Mouse (Mus musculus) cerebral cortex, adult 2 months (tissue): Measurements from ENCODE around the gene Cacna1b.

Experiments used
- WGBS: fragments of 180-500 bp; shearing (Covaris S2); methylation state at CpG from one replicate; pipeline ENCODE4 v1.1.7; 2018; 5-methylcytosine and 5-hydroxymethylcytosine counted together

Cacna1b gene

DNA sequence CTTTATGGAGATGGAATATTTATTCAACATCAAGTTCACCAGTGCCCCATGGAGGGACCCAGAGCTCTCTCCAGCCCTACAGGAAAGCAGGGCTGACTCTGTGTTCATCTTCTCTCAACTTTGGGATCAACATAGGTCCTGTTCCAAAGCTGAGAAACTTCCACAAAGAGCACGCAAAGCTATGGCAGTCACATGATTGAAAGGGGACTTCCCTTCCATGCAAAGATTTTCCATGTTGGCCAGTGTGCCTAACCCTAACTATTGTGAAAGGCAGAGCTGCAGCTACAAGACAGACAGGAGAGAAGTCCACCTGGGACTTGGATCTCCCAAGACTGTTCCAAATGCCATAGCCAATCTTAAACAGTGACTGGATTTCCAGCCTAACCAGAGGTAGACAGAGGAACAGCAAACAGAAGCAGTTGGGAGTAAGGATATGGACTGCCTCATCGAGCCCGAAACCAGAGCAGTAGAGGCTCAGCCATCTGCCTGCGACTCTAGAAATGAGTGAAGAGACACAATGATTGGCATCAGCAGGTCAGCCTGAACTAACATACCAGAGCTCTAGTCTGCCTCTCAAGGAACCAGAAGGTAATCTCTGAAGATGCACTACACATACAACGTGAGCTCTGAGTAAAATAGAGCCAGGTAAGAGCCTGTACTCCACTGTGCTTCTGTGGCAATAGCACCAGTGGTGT, 116.4 kb downstream of the Cacna1b start:
- 90% methylated on average over 5 of the region's 5 CpGs for WGBS

DNA sequence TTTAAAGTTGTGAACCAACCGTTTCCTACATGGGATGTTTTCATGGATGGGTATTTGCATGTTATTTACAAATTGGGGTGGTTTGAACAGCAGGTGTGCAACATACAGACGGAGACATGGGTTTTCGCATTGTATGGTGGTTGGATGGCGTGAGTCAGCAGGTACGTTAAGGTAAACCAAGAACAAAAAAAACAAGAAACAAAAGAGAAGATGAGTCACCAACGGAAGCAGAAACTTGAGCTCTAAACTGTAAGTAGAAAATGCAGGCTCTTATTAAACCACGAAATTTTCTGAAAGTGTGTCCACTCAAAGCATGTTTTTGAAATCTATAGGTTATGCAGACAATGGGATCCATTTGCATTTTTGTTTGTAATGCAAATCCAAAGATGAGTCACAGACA, 120.1 kb downstream of the Cacna1b start:
- 73% methylated on average over 7 of the region's 7 CpGs for WGBS

DNA sequence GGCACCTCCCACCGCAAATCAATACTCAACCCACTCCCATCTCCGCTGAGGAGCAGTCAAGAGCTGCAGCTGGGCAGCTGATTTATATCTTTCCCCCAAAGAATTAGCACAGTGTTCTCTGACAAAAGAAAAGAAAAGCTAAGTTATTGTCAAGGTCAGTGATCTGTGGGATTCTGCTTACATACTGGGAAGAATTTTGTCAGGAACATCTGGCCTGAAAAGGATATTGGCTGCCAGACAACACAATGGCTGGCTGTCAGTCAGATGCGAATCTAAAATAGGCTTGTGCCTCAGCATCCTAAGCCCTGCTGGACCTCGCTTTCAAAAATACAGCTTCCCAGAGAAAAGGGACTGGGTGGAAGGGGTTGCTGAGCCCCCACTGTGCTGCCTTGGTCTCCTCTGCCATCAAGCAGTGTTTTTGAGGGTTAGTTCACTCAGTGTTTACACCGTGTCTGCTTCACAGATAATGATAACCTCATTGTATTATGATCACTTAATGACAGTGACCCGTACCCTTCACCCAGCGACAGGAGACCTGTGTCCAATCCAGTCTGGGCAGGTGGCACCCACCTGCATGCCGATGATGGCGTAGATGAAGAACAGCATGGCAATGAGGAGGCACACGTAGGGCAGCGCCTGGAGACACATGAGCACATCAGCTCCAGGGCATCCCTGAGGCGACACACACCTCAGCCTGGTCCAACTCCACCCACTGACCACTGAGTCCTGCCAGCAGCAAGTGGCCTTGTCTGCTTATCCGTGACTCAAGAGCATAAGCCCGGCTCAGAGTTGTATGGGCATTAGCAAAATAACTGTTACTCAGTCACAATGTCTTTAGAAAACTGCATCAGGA, 124.6 kb downstream of the Cacna1b start:
- WGBS, result 53% methylated on average over 14 of the region's 14 CpGs

DNA sequence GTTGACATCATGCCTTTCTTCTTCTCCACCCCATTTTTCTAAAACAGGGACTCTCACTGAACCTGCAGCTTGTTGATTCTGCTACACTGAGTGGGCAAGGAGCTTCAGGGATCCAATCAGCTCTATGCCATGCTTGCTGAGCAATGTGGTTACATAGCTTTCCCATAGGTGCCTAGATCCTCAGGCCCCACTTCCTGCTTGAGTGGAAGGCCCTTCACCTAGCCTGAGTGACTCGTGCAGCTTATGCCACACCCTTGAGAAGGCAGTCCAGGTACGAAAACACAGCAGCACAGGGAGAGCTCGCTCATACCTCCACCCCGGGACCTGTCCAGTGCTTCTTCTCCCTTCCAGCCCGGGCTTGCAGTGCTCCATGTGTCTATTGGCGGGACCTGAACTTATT, 129.3 kb downstream of the Cacna1b start:
- 85% methylated on average over 6 of the region's 6 CpGs for WGBS

GRCm38 (mm10) chr2:24617141-24617540, 145.8 kb downstream of the Cacna1b start:
- WGBS, result 67% methylated on average over 4 of the region's 4 CpGs

GRCm38 (mm10) chr2:24609789-24610188, 153.2 kb downstream of the Cacna1b start:
- 61% methylated on average over 7 of the region's 7 CpGs for WGBS

- 38% methylated on average over 7 of the region's 7 CpGs for WGBS
These were observed 154.2 kb downstream of the Cacna1b start for GRCm38 (mm10) chr2:24608765-24609138.

GRCm38 (mm10) chr2:24607905-24608764, 154.8 kb downstream of the Cacna1b start:
- WGBS, result 37% methylated on average over 13 of the region's 13 CpGs

GRCm38 (mm10) chr2:24606531-24606930, 156.4 kb downstream of the Cacna1b start:
- WGBS, result 87% methylated on average over 15 of the region's 15 CpGs

DNA sequence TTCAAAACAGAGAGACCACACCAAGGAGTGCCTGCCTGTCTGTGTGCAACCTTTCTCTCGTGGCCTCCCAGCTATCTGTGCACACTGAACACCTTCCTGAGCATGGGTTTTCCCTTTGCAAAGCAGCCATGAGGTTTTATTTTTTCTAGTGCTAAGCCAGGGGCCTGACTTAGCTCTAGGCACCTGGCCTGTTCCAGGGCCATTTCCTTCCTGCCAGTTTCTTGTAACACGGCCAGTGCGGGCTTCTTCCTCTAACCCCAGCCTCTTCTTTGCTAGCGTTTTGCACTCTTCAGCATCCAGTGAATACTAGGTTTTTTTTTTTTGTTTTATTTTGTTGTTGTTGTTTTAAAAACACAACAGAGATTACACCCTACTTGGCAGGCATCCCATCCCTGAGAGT, 157.9 kb downstream of the Cacna1b start:
- 63% methylated on average over 4 of the region's 4 CpGs for WGBS

DNA sequence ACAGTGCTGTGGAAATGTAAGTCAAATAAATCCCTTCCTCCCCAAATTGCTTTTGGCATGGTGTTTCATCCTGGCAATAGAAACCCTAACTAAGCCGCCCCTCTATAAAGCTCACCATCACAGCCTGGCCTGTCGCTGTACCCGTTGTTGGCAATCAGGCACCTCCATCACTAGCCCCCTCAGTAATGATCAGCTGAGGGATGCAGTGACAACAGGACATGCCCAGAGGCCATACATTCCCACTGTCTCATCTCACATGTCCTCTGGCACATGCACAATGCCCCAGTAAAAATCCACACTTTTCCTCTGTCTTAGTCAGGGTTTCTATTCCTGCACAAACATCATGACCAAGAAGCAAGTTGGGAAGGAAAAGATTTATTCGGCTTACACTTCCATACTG, 173.5 kb downstream of the Cacna1b start:
- WGBS, result 62% methylated on average over 4 of the region's 4 CpGs

DNA sequence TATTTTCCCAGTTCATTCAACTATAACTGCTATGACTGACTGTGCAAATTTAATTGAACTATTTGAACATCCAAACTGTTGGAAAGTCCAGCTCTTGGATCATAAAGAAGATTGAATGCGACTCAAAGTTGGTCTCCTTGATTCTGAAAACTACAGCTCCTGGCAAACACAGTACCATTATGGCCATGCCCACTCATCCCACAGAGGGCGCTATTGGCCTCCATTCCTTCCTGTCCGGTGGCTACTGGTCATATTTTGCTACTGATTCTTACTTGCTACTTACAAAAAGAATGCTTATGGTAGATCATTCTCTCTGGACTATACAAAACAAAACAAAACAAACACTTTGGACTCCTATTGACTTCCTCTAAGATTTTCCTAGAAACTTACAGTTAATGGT, 188.3 kb downstream of the Cacna1b start:
- WGBS, result 21% methylated on average over 3 of the region's 3 CpGs

GRCm38 (mm10) chr2:24570917-24571316, 192.0 kb downstream of the Cacna1b start:
- 75% methylated on average over 1 of the region's 1 CpGs for WGBS

DNA sequence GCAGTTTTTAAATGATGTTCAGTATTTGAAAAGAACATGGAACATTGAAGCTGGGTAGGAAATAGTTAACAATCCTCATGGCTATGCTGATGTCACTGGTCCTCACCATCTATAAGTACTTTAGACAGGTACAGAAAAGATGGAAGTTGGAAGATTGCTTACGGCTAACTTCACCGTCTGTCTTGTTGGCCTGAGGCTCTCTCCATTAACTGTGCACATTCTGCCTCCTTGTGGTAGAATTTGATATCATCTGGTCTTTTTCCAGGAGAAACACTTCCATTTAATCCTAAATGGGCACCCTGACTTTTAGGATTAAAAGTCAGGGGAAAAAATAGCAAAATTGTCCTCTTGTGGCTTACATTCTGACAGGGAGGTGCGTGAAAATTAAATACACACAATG, 194.4 kb downstream of the Cacna1b start:
- 13% methylated on average over 3 of the region's 3 CpGs for WGBS

GRCm38 (mm10) chr2:24562547-24563290, 200.2 kb downstream of the Cacna1b start:
- 71% methylated on average over 7 of the region's 7 CpGs for WGBS

GRCm38 (mm10) chr2:24561946-24562345, 201.0 kb downstream of the Cacna1b start:
- 82% methylated on average over 6 of the region's 6 CpGs for WGBS

GRCm38 (mm10) chr2:24560201-24560600, 202.8 kb downstream of the Cacna1b start:
- WGBS, result 85% methylated on average over 5 of the region's 5 CpGs

GRCm38 (mm10) chr2:24556347-24556746, 206.6 kb downstream of the Cacna1b start:
- 45% methylated on average over 6 of the region's 6 CpGs for WGBS

- WGBS, result 75% methylated on average over 7 of the region's 7 CpGs
These were observed 209.0 kb downstream of the Cacna1b start for GRCm38 (mm10) chr2:24553962-24554361.
